Mouse (Mus musculus): ENCODE data around the gene Mrc1. TPM values are rescaled to one million over a fixed set of nuclear protein-coding genes. Genes with fewer than 3 reads are reported as not detected.
"Not testable (repeated sequence)": the region's sequence is repeated elsewhere in the genome, so short reads cannot be mapped to it uniquely, and the experiment has no call there.

The Mrc1 gene
- total RNA-seq (2021): 10 to 100 TPM; 25.7 to 26.4 TPM
- long read RNA-seq, experiment 1, full-length matches to known transcripts: 1 of 13 reads
- long read RNA-seq, experiment 1, partial matches to known transcripts: 10 of 13 reads
- long read RNA-seq, experiment 1, other reads (novel, unspliced or antisense): 2 of 13 reads
- long read RNA-seq, experiment 2, full-length matches to known transcripts: 5 of 19 reads
- long read RNA-seq, experiment 2, partial matches to known transcripts: 13 of 19 reads
- long read RNA-seq, experiment 2, other reads (novel, unspliced or antisense): 1 of 19 reads

GRCm38 (mm10) chr2:14229149-14229548 is at the start of gene Mrc1:
Gene Mrc1, plus strand, starts transcription at chr2:14229392.
- no peak for DNase-seq
- intact Hi-C loops (cut with DNase I; ENCODE audit: low total_unique reads): no loop called here

- intact Hi-C loops (cut with DNase I; ENCODE audit: low total_unique reads): no loop called here
Measured at GRCm38 (mm10) chr2:14184375-14184774, 44.8 kb upstream of the Mrc1 start.

DNA sequence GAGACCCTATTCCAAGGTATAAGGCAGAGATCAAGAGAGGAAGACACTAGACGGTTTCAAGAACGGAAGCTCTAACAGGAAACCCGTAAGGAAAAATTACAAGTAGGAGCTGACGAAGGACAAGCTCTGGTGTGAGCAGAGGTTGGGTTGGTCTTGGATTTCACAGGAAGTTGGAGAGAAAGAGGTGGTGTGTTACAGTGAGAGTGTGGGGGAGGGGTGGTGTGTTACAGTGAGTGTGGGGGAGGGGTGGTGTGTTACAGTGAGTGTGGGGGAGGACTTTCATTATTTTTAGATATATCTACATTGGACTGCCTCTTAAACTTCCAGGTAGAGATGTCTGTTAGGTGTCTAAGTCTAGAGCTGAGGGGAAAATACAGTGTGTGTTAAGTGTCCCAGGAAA is 38.5 kb upstream of the Mrc1 start:
- intact Hi-C loops (cut with DNase I; ENCODE audit: low total_unique reads): no loop called here

More at GRCm38 (mm10) chr2:14184375-14184774, 44.8 kb upstream of the Mrc1 start:
- no peak for DNase-seq

DNA sequence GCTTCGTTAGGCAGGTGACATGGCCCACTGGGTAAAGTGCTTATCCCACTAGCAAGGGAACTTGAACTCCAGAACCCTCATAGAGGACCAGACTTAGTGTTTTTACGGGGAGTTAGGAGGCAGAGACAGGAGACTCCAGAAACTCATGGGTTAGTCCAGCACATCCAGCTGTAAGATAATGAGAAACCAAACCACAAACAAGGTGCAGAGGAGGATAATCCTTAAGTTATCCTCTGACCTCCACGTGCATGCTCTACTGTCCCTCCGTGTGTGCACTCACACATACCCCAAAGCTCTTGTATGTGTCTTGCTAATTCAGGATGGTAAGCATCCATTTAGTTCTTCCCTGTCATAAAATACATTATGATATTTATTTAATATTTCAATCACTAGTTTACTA is 37.6 kb upstream of the Mrc1 start:
- DNase-seq: no peak
- intact Hi-C loops (cut with DNase I; ENCODE audit: low total_unique reads): no loop called here

More for the DNA sequence above, 38.5 kb upstream of the Mrc1 start:
- DNase-seq: no peak

DNA sequence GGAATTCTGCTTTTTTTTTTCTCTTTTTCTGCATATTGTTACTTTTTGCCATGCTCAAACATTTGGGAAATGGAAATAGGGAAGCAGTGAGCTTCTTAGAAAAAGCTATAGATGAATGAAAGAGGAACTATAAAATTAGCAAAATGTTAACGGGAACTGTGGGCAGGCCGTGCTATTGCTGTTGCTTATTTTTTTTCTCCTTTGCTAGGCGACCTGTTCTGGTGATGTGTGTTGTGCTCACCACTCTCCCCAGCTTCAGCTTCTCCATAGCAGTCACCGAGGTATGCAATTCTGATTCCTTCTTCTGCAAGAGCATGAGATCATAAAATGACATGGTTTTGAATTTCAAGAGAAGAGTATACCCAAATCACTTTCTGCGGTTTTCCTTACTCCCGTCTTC is 37.1 kb upstream of the Mrc1 start:
- no peak for DNase-seq
- intact Hi-C loops (cut with DNase I; ENCODE audit: low total_unique reads): no loop called here

- DNase-seq; intact Hi-C loops (cut with DNase I; ENCODE audit: low total_unique reads): not testable (repeated sequence)
Measured at GRCm38 (mm10) chr2:14198325-14198903, 30.8 kb upstream of the Mrc1 start.

DNA sequence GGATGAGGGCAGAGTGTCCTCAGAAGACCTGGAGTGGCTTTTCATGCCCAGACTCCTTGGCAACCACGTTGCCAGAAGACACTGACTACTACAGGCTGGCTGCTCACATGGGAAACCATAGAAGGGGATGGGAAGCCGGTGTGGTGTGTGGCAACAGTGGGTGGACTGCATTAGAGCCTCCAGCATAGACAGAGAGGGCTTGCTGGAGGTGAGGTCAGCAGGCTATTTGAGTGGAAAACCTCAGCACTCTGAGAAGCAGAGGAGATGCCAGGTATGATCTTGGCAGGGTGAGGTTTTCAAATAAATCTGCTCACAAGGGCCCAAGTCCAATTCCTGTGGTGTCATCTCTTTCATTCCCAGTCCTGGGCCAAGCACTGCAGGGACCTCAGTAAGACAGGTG is 29.6 kb upstream of the Mrc1 start:
- intact Hi-C loops (cut with DNase I; ENCODE audit: low total_unique reads): no loop called here
- DNase-seq: peak; percentile 67

- intact Hi-C loops (cut with DNase I; ENCODE audit: low total_unique reads); DNase-seq: not testable (repeated sequence)
Measured at GRCm38 (mm10) chr2:14200879-14201445, 28.2 kb upstream of the Mrc1 start.

GRCm38 (mm10) chr2:14204308-14204707 is 24.9 kb upstream of the Mrc1 start:
- DNase-seq: no peak
- intact Hi-C loops (cut with DNase I; ENCODE audit: low total_unique reads): no loop called here

DNA sequence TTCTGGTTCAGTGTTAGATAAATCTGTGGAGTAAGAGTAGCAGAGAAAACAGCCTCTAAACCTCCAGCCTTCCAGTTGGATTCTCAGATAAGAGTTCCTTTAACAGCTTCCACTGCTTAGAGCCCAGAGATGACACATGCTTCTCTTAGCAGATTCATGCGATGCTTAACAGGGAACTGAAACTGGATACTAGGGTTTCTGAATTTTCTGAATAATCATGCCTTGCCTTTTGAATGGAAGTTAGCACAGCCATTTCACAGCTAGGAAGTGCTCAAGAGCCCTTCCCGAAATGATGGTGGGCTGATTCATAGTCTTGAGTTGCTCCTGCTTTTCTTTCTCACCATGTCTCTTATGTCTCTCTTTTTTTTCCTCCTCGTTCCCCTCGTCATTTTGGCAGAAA is 22.4 kb upstream of the Mrc1 start:
- no peak for DNase-seq
- intact Hi-C loops (cut with DNase I; ENCODE audit: low total_unique reads): no loop called here

- intact Hi-C loops (cut with DNase I; ENCODE audit: low total_unique reads): no loop called here
- DNase-seq: no peak
Measured at GRCm38 (mm10) chr2:14210731-14211130, 18.5 kb upstream of the Mrc1 start.

GRCm38 (mm10) chr2:14211606-14212005 is 17.6 kb upstream of the Mrc1 start:
- intact Hi-C loops (cut with DNase I; ENCODE audit: low total_unique reads): no loop called here
- no peak for DNase-seq

GRCm38 (mm10) chr2:14214764-14215163 is 14.4 kb upstream of the Mrc1 start:
- no peak for DNase-seq
- intact Hi-C loops (cut with DNase I; ENCODE audit: low total_unique reads): no loop called here

DNA sequence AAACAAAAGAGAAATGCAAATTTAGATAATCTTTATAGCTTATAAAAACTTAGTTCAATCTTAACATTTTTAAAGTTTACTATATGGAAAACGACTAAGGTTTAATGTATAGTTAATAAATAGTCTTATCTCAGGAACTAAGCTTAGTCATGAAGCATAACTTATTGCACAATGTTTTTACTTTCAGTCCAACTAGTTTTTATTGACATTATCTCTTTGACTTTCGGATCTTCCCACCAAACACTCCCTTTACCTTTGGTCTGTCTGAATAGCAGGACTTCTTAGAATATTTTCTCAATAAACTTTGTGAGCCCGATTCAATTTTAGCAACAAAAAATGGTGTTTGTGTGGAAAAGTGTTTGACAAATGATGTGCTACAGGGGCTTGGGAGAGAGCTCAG is 12.5 kb upstream of the Mrc1 start:
- intact Hi-C loops (cut with DNase I; ENCODE audit: low total_unique reads): no loop called here
- DNase-seq: no peak

GRCm38 (mm10) chr2:14218126-14218525 is 11.1 kb upstream of the Mrc1 start:
- DNase-seq: no peak
- intact Hi-C loops (cut with DNase I; ENCODE audit: low total_unique reads): no loop called here

DNA sequence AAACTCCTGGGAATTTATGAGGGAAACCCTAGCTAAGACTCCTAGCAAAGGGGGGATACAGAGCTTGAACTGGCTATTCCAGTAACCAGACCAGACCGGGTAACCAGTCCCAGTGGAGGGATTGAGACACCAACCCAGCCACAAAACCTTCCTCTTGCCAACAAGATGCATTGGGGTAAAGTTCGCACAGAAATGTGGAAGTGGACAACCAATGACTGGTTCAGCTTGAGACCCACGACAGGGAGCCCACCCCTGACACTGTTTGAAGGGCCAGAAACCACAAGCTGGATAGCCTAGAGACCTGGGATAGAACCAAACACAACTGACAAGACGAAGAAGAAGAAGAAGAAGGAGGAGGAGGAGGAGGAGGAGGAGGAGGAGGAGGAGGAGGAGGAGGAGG is 4.8 kb upstream of the Mrc1 start:
- intact Hi-C loops (cut with DNase I; ENCODE audit: low total_unique reads): no loop called here
- no peak for DNase-seq

DNA sequence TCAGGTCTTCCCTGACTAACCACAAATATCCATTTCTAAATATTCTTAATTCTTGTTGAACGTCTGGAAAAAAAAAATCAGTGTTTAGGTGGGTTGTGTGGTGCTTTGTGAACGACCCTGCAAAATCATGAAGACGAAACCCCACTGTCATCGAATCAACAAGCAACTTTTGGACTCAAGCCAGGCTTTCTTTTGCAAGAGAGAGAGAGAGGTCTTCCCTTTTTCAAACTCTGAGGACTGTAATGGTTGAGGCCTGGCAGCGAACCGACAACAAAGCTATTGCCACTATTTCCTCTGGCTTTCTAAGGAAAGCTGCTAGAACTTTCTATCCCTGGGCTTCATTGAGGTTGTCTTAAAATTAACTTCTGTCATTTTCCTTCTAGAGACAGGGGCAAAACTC is 697 bp upstream of the Mrc1 start:
- intact Hi-C loops (cut with DNase I; ENCODE audit: low total_unique reads): no loop called here
- DNase-seq: no peak

DNA sequence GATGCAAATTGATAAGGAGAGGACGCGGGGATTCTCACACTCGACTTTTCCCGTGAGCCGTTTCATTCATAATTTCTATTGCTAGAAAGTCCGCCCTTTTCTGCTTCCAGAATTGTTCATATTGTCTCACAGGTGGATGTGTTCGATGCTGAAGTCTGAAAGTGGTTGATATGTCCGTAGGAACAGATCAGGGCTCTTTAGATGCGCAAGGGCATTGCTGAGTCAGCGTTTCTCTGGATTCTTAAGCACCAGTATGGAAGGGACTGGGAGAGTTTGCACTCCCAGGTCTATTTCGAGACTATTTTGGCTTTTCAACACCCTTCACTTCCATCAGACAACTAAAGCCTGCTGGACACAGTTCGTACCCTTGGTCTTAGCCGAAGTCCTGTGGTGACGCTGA is 787 bp downstream of the Mrc1 start:
- DNase-seq: no peak
- intact Hi-C loops (cut with DNase I; ENCODE audit: low total_unique reads): no loop called here

- intact Hi-C loops (cut with DNase I; ENCODE audit: low total_unique reads): no loop called here
- DNase-seq: no peak
Measured at GRCm38 (mm10) chr2:14232897-14233296, 3.7 kb downstream of the Mrc1 start.

DNA sequence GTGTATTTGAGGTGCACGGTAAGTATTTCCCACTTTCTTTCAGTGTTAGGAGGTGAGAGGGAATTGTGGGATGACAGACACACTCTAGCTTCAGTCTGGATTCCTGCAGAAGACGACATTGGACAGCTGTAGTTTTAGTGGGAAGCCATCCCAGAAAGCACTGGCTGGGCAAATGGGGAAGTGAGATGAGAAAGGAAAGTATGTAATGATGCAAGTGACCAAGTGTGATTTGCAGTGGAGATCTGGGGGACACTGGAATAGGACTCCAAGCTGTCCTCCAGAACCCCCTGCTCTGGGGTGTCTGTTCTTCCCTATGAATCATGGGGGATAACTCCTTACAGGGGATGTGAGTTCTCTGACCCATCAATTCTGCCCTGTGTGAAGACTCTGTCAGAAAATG is 4.8 kb downstream of the Mrc1 start:
- intact Hi-C loops (cut with DNase I; ENCODE audit: low total_unique reads): no loop called here
- no peak for DNase-seq

DNA sequence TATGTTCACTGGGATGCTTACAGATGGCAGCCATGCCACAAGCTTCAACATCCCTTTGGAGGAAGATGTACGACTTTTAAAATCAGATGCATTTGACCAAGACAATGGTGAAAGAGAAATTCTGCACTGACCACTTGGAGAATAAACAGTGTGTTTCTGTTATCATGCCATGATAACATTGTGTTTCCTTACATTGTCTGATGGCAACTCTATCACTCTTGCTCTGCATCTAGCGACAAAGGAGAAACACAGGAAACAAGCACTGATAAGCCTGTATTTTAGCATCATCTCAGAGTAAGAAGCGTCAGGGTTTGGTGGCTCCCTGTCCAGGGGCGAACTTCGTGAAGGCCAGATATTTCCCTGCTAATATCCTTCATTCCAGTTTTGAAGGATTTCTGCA is 6.1 kb downstream of the Mrc1 start:
- intact Hi-C loops (cut with DNase I; ENCODE audit: low total_unique reads): no loop called here
- DNase-seq: no peak

Measured in gastrocnemius, postnatal 14 days (tissue).